Mouse (Mus musculus): Measurements from ENCODE around the gene Ranbp3l. TPM values are rescaled to one million over a fixed set of nuclear protein-coding genes. Genes with fewer than 3 reads are reported as not detected.
A peak's percentile ranks its signal among the peaks of the same experiment; 100 is the strongest.
"Not testable (repeated sequence)": the region's sequence is repeated elsewhere in the genome, so short reads cannot be mapped to it uniquely, and the experiment has no call there.

Ranbp3l gene
- total and polyA plus RNA-seq, 2 experiments from 2014 or later, result 0.14 TPM; not detected in 1

GRCm38 (mm10) chr15:8995490-8995889 is 27.7 kb downstream of the Ranbp3l start:
- H3K9me3 ChIP-seq (replicated peaks; ENCODE audit: control insufficient read depth, low read length), result no peaks in the 10 kb centered on the region
- no peak overlapping the region for H3K4me3 ChIP-seq (ENCODE audit: low read depth, low read length)
- H3K27ac ChIP-seq (ENCODE audit: low read depth), result no peak overlapping the region
- H3K9ac ChIP-seq (replicated peaks; ENCODE audit: low read depth, low read length), result no peak overlapping the region
- TF ChIP-seq EP300 (IDR thresholded peaks at IDR 0.05; ENCODE audit: low read depth), result no peak
- TF ChIP-seq CTCF (IDR thresholded peaks at IDR 0.05; ENCODE audit: low read depth), result no peak
- no peaks in the 10 kb centered on the region for H3K4me1 ChIP-seq (ENCODE audit: control insufficient read depth, insufficient read depth)
- H3K36me3 ChIP-seq (replicated peaks; ENCODE audit: control insufficient read depth, insufficient read depth, low read length), result no peaks in the 10 kb centered on the region
- WGBS, result 46% methylated on average over 7 of the region's 7 CpGs
- no peak for ATAC-seq (ENCODE audit: insufficient read depth, low read depth)
- no peaks in the 10 kb centered on the region for H3K27me3 ChIP-seq (ENCODE audit: control insufficient read depth, insufficient read depth, low read length)
- H3K4me2 ChIP-seq (ENCODE audit: low read depth, low read length), result no peak overlapping the region
- DNase-seq (ENCODE audit: low spot score), result no peak

GRCm38 (mm10) chr15:9002762-9003161 is 35.0 kb downstream of the Ranbp3l start:
- H3K4me3 ChIP-seq (ENCODE audit: low read depth, low read length), result no peak overlapping the region
- TF ChIP-seq EP300 (IDR thresholded peaks at IDR 0.05; ENCODE audit: low read depth) (no peak), CTCF (IDR thresholded peaks at IDR 0.05; ENCODE audit: low read depth) (no peak)
- no peak for ATAC-seq (ENCODE audit: insufficient read depth, low read depth)

GRCm38 (mm10) chr15:9009196-9009595 is 41.4 kb downstream of the Ranbp3l start:
- Histone ChIP-seq H3K4me3 (ENCODE audit: low read depth, low read length) (no peak overlapping the region), H3K36me3 (replicated peaks; ENCODE audit: control insufficient read depth, insufficient read depth, low read length) (no peaks in the 10 kb centered on the region), H3K9me3 (replicated peaks; ENCODE audit: control insufficient read depth, low read length) (no peaks in the 10 kb centered on the region), H3K27me3 (ENCODE audit: control insufficient read depth, insufficient read depth, low read length) (no peaks in the 10 kb centered on the region), H3K27ac (ENCODE audit: low read depth) (no peak overlapping the region), H3K9ac (replicated peaks; ENCODE audit: low read depth, low read length) (no peak overlapping the region), H3K4me2 (ENCODE audit: low read depth, low read length) (no peak overlapping the region), H3K4me1 (ENCODE audit: control insufficient read depth, insufficient read depth) (no peaks in the 10 kb centered on the region)
- TF ChIP-seq EP300 (IDR thresholded peaks at IDR 0.05; ENCODE audit: low read depth) (no peak), CTCF (IDR thresholded peaks at IDR 0.05; ENCODE audit: low read depth) (no peak)
- 55% methylated on average over 6 of the region's 6 CpGs for WGBS
- no peak for ATAC-seq (ENCODE audit: insufficient read depth, low read depth)
- DNase-seq (ENCODE audit: low spot score), result no peak

More at GRCm38 (mm10) chr15:9002762-9003161, 35.0 kb downstream of the Ranbp3l start:
- no peak for DNase-seq (ENCODE audit: low spot score)
- H3K36me3 ChIP-seq (replicated peaks; ENCODE audit: control insufficient read depth, insufficient read depth, low read length), result no peaks in the 10 kb centered on the region
- no peak overlapping the region for H3K4me2 ChIP-seq (ENCODE audit: low read depth, low read length)
- no peak overlapping the region for H3K9ac ChIP-seq (replicated peaks; ENCODE audit: low read depth, low read length)
- H3K27ac ChIP-seq (ENCODE audit: low read depth), result no peak overlapping the region
- WGBS, result 82% methylated on average over 2 of the region's 2 CpGs
- H3K27me3 ChIP-seq (ENCODE audit: control insufficient read depth, insufficient read depth, low read length), result no peaks in the 10 kb centered on the region
- no peaks in the 10 kb centered on the region for H3K9me3 ChIP-seq (replicated peaks; ENCODE audit: control insufficient read depth, low read length)
- H3K4me1 ChIP-seq (ENCODE audit: control insufficient read depth, insufficient read depth), result no peaks in the 10 kb centered on the region

- DNase-seq (ENCODE audit: low spot score), result no peak
- 57% methylated on average over 2 of the region's 2 CpGs for WGBS
- H3K27ac ChIP-seq (ENCODE audit: low read depth), result no peak overlapping the region
- H3K9ac ChIP-seq (replicated peaks; ENCODE audit: low read depth, low read length), result no peak overlapping the region
- H3K4me1 ChIP-seq (ENCODE audit: control insufficient read depth, insufficient read depth), result no peaks in the 10 kb centered on the region
- no peaks in the 10 kb centered on the region for H3K36me3 ChIP-seq (replicated peaks; ENCODE audit: control insufficient read depth, insufficient read depth, low read length)
- no peak overlapping the region for H3K4me3 ChIP-seq (ENCODE audit: low read depth, low read length)
- no peaks in the 10 kb centered on the region for H3K9me3 ChIP-seq (replicated peaks; ENCODE audit: control insufficient read depth, low read length)
- H3K4me2 ChIP-seq (ENCODE audit: low read depth, low read length), result no peak overlapping the region
- H3K27me3 ChIP-seq (ENCODE audit: control insufficient read depth, insufficient read depth, low read length), result no peaks in the 10 kb centered on the region
- TF ChIP-seq EP300 (IDR thresholded peaks at IDR 0.05; ENCODE audit: low read depth) (no peak), CTCF (IDR thresholded peaks at IDR 0.05; ENCODE audit: low read depth) (no peak)
- no peak for ATAC-seq (ENCODE audit: insufficient read depth, low read depth)
Measured at GRCm38 (mm10) chr15:9014541-9014940, 46.8 kb downstream of the Ranbp3l start.

- H3K9me3 ChIP-seq (replicated peaks; ENCODE audit: control insufficient read depth, low read length); H3K4me1 ChIP-seq (ENCODE audit: control insufficient read depth, insufficient read depth); DNase-seq (ENCODE audit: low spot score); H3K36me3 ChIP-seq (replicated peaks; ENCODE audit: control insufficient read depth, insufficient read depth, low read length); H3K27ac ChIP-seq (ENCODE audit: low read depth); H3K4me3 ChIP-seq (ENCODE audit: low read depth, low read length); ATAC-seq (ENCODE audit: insufficient read depth, low read depth); H3K4me2 ChIP-seq (ENCODE audit: low read depth, low read length); H3K27me3 ChIP-seq (ENCODE audit: control insufficient read depth, insufficient read depth, low read length); H3K9ac ChIP-seq (replicated peaks; ENCODE audit: low read depth, low read length): not testable (repeated sequence)
- 86% methylated on average over 6 of the region's 6 CpGs for WGBS
Measured at GRCm38 (mm10) chr15:9015496-9015895, 47.7 kb downstream of the Ranbp3l start.

- Histone ChIP-seq H3K9ac (replicated peaks; ENCODE audit: low read depth, low read length) (no peak overlapping the region), H3K4me1 (ENCODE audit: control insufficient read depth, insufficient read depth) (no peaks in the 10 kb centered on the region), H3K9me3 (replicated peaks; ENCODE audit: control insufficient read depth, low read length) (no peaks in the 10 kb centered on the region), H3K4me2 (ENCODE audit: low read depth, low read length) (no peak overlapping the region), H3K27ac (ENCODE audit: low read depth) (no peak overlapping the region), H3K4me3 (ENCODE audit: low read depth, low read length) (no peak overlapping the region), H3K36me3 (replicated peaks; ENCODE audit: control insufficient read depth, insufficient read depth, low read length) (no peaks in the 10 kb centered on the region), H3K27me3 (ENCODE audit: control insufficient read depth, insufficient read depth, low read length) (no peaks in the 10 kb centered on the region)
- TF ChIP-seq EP300 (IDR thresholded peaks at IDR 0.05; ENCODE audit: low read depth), result no peak
- TF ChIP-seq CTCF (IDR thresholded peaks at IDR 0.05; ENCODE audit: low read depth), result 0 out of 2 replicates have a peak, but pooled peaks have one; percentile 7
- DNase-seq (ENCODE audit: low spot score) (no peak), ATAC-seq (ENCODE audit: insufficient read depth, low read depth) (no peak)
Measured at GRCm38 (mm10) chr15:9055704-9056103, 88.0 kb downstream of the Ranbp3l start.

All from heart, postnatal 0 days (tissue).